Mouse (Mus musculus): ENCODE data around the gene Dennd1b. TPM values are rescaled to one million over a fixed set of nuclear protein-coding genes. Genes with fewer than 3 reads are reported as not detected.

The Dennd1b gene
- polyA plus RNA-seq, 1 experiment from 2014 or later: 10.4 TPM

DNA sequence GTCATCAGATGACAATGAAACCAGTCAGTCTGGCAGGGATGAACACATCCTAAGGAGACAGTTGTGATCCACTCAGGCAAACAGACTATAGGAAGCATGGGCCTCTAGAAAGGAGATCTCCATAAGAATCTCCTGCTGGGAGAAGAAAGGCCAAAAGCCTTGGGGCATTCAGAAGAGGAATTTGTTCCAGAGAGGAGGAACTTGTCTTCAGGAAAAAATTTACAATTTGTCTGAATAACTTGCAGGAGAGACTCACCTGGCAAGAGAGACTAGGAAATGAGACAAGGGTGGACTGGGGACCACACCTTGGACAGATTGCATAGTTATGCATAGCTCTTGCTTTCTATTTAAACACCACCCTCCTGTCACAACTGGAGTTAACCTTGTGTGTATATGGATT, 6.7 kb upstream of the Dennd1b start:
- Histone ChIP-seq H3K9me3 (ENCODE audit: control insufficient read depth, low read length) (no peaks in the 10 kb centered on the region), H3K9ac (ENCODE audit: low read depth, low read length) (no peak overlapping the region), H3K4me3 (ENCODE audit: low read depth, low read length) (no peak overlapping the region), H3K36me3 (ENCODE audit: control insufficient read depth, insufficient read depth, low read length) (no peaks in the 10 kb centered on the region), H3K4me1 (ENCODE audit: control insufficient read depth, insufficient read depth, low read length) (no peaks in the 10 kb centered on the region), H3K27me3 (replicated peaks; ENCODE audit: control insufficient read depth, insufficient read depth, low read length) (no peaks in the 10 kb centered on the region; the same call in 1 of the 2 replicates), H3K27ac (replicated peaks; ENCODE audit: low read depth, low read length) (no peak overlapping the region), H3K4me2 (ENCODE audit: low read depth, low read length) (no peak overlapping the region)
- DNase-seq (ENCODE audit: low spot score): no peak
- ATAC-seq (ENCODE audit: low read depth): no peak

DNA sequence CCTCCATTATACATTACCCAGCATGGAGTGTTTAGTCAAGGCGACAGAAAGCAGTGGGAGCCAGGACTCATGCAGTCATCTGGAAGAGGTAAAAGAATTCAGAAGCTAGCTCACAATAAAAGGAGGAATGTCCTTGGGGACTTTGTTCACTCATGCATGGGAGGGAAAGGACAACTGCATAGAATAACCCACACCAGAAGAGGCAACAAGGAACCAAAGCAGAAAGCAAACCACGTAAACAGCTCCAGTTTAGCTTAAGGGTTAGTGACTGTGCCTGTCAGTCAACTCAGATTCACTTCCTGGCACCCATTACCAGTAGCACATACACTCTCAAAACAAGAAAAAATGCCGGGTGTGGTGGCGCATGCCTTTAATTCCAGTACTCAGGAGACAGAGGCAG, 6.1 kb upstream of the Dennd1b start:
- Histone ChIP-seq H3K27me3 (replicated peaks; ENCODE audit: control insufficient read depth, insufficient read depth, low read length) (no peaks in the 10 kb centered on the region; the same call in 1 of the 2 replicates), H3K27ac (replicated peaks; ENCODE audit: low read depth, low read length) (no peak overlapping the region), H3K4me1 (ENCODE audit: control insufficient read depth, insufficient read depth, low read length) (no peaks in the 10 kb centered on the region), H3K4me3 (ENCODE audit: low read depth, low read length) (no peak overlapping the region), H3K4me2 (ENCODE audit: low read depth, low read length) (no peak overlapping the region), H3K9ac (ENCODE audit: low read depth, low read length) (no peak overlapping the region), H3K9me3 (ENCODE audit: control insufficient read depth, low read length) (no peaks in the 10 kb centered on the region), H3K36me3 (ENCODE audit: control insufficient read depth, insufficient read depth, low read length) (no peaks in the 10 kb centered on the region)
- WGBS: 46% methylated on average over 4 of the region's 4 CpGs
- no peak for ATAC-seq (ENCODE audit: low read depth)
- no peak for DNase-seq (ENCODE audit: low spot score)

DNA sequence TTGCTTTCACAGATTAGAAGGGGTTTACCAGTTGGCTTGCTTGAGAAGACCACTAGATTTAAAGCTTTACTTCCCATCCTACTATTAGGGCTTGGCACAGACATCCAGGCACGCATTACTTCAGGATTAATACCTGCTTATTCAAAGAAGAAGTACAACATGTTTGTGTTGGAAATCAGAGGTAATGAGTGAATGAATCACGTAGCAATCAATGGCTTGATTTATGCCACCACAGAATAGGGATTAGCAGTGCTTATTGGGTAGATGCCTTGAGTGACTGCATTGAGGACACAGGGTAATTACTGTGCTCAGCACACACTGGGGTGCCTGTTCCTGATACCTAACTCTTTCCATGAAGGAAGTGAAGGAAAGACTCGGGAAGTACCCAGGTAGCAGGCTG, 4.4 kb upstream of the Dennd1b start:
- WGBS: 88% methylated on average over 3 of the region's 3 CpGs

GRCm38 (mm10) chr1:138959903-138960483, 3.2 kb upstream of the Dennd1b start:
- no peaks in the 10 kb centered on the region for H3K9me3 ChIP-seq (ENCODE audit: control insufficient read depth, low read length)
- ATAC-seq (ENCODE audit: low read depth) (no peak), DNase-seq (ENCODE audit: low spot score) (no peak)
- H3K4me1 ChIP-seq (ENCODE audit: control insufficient read depth, insufficient read depth, low read length): no peaks in the 10 kb centered on the region
- no peak overlapping the region for H3K9ac ChIP-seq (ENCODE audit: low read depth, low read length)
- no peak overlapping the region for H3K4me3 ChIP-seq (ENCODE audit: low read depth, low read length)
- no peak overlapping the region for H3K4me2 ChIP-seq (ENCODE audit: low read depth, low read length)
- no peak overlapping the region for H3K27ac ChIP-seq (replicated peaks; ENCODE audit: low read depth, low read length)
- H3K36me3 ChIP-seq (ENCODE audit: control insufficient read depth, insufficient read depth, low read length): no peaks in the 10 kb centered on the region
- no peaks in the 10 kb centered on the region for H3K27me3 ChIP-seq (replicated peaks; ENCODE audit: control insufficient read depth, insufficient read depth, low read length)
- 57% methylated on average over 4 of the region's 4 CpGs for WGBS

More for the DNA sequence above, 4.4 kb upstream of the Dennd1b start:
- DNase-seq (ENCODE audit: low spot score) (no peak), ATAC-seq (ENCODE audit: low read depth) (no peak)
- Histone ChIP-seq H3K4me2 (ENCODE audit: low read depth, low read length) (no peak overlapping the region), H3K4me1 (ENCODE audit: control insufficient read depth, insufficient read depth, low read length) (no peaks in the 10 kb centered on the region), H3K9ac (ENCODE audit: low read depth, low read length) (no peak overlapping the region), H3K4me3 (ENCODE audit: low read depth, low read length) (no peak overlapping the region), H3K27ac (replicated peaks; ENCODE audit: low read depth, low read length) (no peak overlapping the region), H3K9me3 (ENCODE audit: control insufficient read depth, low read length) (no peaks in the 10 kb centered on the region), H3K36me3 (ENCODE audit: control insufficient read depth, insufficient read depth, low read length) (no peaks in the 10 kb centered on the region), H3K27me3 (replicated peaks; ENCODE audit: control insufficient read depth, insufficient read depth, low read length) (no peaks in the 10 kb centered on the region)

DNA sequence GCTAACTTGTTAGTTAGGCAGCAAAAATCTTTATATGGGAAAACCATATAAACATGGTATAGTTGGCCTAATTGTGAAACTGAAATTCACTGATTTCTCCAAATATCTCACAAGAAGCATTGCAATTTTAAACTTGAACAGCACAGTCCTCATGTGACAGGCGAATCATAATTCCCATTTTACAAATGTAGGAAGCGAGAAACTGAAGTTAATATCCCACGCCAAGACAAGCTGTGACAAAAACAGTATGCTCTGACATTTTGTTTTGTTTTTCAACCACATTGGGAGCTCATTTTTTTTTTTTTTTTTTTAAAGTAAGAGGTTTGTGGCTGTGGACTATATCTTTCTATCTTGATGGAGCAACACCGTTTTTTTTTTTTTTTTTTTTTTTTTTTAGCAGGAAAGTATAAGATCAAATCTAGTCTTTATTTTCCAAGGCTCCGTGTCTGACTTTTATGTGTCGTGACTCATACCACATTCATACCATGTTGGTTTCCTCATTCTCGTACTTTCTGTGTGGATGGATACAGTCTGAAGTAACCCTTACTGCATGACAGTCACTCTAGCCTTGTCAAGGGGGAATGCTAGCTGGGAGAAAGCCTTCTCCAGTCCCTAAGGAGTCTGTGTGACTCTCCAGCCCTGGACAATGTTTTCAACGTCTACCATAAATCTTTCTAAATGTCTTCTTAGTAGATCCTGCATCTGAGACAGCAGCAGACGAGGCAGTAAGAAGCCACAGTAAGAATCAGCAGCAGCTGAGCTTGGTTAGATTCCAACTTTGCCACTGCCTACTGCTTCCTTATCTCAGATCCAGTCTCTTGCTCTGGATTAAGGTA, 751 bp upstream of the Dennd1b start:
- no peaks in the 10 kb centered on the region for H3K27me3 ChIP-seq (replicated peaks; ENCODE audit: control insufficient read depth, insufficient read depth, low read length)
- WGBS: 47% methylated on average over 9 of the region's 9 CpGs

DNA sequence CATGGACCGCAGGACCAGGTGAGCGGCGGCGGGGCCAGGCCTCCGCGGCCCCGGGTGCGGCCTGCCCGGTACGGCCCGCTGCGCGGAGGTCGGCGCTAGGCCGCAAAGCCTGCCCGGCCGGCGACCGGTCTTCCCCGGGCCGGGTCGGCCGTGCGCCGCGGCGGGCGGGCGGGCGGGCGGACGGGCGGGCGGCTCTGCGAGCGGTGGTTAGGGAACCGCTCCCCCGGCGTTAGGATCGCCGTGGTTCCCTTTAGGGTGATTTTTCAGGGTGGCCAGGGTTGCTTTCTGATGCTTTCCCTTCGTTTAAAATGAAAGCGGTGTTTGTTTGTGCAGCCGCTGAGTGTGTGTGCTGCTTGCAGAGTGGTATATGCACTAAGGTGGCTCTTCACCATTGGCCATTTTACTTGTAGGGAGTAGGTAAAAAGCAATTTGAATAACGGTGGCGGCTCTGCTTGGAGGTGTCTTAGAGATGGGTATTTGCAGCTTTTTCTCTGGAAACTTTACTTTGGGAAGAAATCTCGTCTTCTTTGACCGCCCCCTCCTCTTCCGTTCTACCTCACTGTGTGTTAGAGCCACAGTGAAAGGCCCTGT, 728 bp downstream of the Dennd1b start:
- under 1% methylated on average over 26 of the region's 50 CpGs for WGBS
- no peaks in the 10 kb centered on the region for H3K9me3 ChIP-seq (ENCODE audit: control insufficient read depth, low read length)
- peak overlapping the region; percentile 86 for H3K27ac ChIP-seq (replicated peaks; ENCODE audit: low read depth, low read length)
- ATAC-seq (ENCODE audit: low read depth): peak; percentile 88
- H3K9ac ChIP-seq (ENCODE audit: low read depth, low read length): peak overlapping the region; percentile 94
- no peaks in the 10 kb centered on the region for H3K36me3 ChIP-seq (ENCODE audit: control insufficient read depth, insufficient read depth, low read length)
- H3K27me3 ChIP-seq (replicated peaks; ENCODE audit: control insufficient read depth, insufficient read depth, low read length): no peaks in the 10 kb centered on the region
- no peaks in the 10 kb centered on the region for H3K4me1 ChIP-seq (ENCODE audit: control insufficient read depth, insufficient read depth, low read length)
- H3K4me2 ChIP-seq (ENCODE audit: low read depth, low read length): peak overlapping the region; percentile 70
- DNase-seq (ENCODE audit: low spot score): peak; percentile 67
- peak overlapping the region; percentile 80 for H3K4me3 ChIP-seq (ENCODE audit: low read depth, low read length)

More for the DNA sequence above, 751 bp upstream of the Dennd1b start:
- DNase-seq (ENCODE audit: low spot score) (peak; percentile 7), ATAC-seq (ENCODE audit: low read depth) (no peak)
- Histone ChIP-seq H3K4me3 (ENCODE audit: low read depth, low read length) (peak overlapping the region; percentile 80), H3K4me1 (ENCODE audit: control insufficient read depth, insufficient read depth, low read length) (no peaks in the 10 kb centered on the region), H3K9ac (ENCODE audit: low read depth, low read length) (no peak overlapping the region), H3K36me3 (ENCODE audit: control insufficient read depth, insufficient read depth, low read length) (no peaks in the 10 kb centered on the region), H3K9me3 (ENCODE audit: control insufficient read depth, low read length) (no peaks in the 10 kb centered on the region), H3K27ac (replicated peaks; ENCODE audit: low read depth, low read length) (no peak overlapping the region), H3K4me2 (ENCODE audit: low read depth, low read length) (peak overlapping the region; percentile 70)

DNA sequence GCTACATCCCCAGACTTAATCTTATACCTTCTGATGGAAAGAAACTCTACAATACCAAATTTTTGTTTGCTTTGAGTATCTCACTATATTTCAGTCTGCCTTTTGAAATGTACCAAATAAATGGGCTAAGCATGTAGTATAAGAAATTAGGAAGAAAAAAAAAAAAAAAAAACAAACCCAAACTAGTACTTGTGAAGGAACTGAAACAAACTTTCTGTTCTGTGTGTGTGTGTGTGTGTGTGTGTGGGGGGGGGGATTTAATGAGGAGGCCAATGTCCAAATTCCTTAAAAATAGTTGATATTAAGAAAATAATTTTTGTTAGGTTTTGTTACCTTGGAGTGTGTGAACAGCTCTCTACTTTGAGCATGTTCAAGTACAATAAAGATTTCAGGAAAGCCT, 1.8 kb downstream of the Dennd1b start:
- H3K4me1 ChIP-seq (ENCODE audit: control insufficient read depth, insufficient read depth, low read length): no peaks in the 10 kb centered on the region
- no peak overlapping the region for H3K4me2 ChIP-seq (ENCODE audit: low read depth, low read length)
- ATAC-seq (ENCODE audit: low read depth): no peak
- H3K27me3 ChIP-seq (replicated peaks; ENCODE audit: control insufficient read depth, insufficient read depth, low read length): no peaks in the 10 kb centered on the region
- no peak overlapping the region for H3K27ac ChIP-seq (replicated peaks; ENCODE audit: low read depth, low read length)
- no peak overlapping the region for H3K4me3 ChIP-seq (ENCODE audit: low read depth, low read length)
- H3K36me3 ChIP-seq (ENCODE audit: control insufficient read depth, insufficient read depth, low read length): no peaks in the 10 kb centered on the region
- no peak for DNase-seq (ENCODE audit: low spot score)
- H3K9ac ChIP-seq (ENCODE audit: low read depth, low read length): no peak overlapping the region
- no peaks in the 10 kb centered on the region for H3K9me3 ChIP-seq (ENCODE audit: control insufficient read depth, low read length)

DNA sequence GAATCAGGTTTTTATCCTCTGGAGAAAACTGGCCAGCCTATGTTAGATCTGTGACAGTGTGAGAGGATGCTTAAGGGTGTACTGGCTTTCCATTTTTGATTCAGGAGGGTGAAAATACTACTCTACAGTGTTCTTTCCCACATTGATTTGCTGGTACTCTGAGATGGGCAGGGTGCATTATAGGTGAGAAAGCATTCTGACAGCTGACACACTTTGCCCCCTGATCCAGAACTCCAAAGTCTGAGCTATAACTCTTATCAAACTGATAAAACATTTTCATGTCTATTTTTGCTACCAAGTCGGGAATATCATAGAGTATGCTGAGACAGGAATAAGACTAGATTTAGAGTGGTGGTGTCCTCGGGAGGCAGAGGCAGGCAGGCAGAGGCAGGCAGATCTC, 2.3 kb downstream of the Dennd1b start:
- H3K27ac ChIP-seq (replicated peaks; ENCODE audit: low read depth, low read length): no peak overlapping the region
- DNase-seq (ENCODE audit: low spot score) (no peak), ATAC-seq (ENCODE audit: low read depth) (no peak)
- no peaks in the 10 kb centered on the region for H3K27me3 ChIP-seq (replicated peaks; ENCODE audit: control insufficient read depth, insufficient read depth, low read length)
- no peak overlapping the region for H3K4me3 ChIP-seq (ENCODE audit: low read depth, low read length)
- no peak overlapping the region for H3K4me2 ChIP-seq (ENCODE audit: low read depth, low read length)
- no peaks in the 10 kb centered on the region for H3K4me1 ChIP-seq (ENCODE audit: control insufficient read depth, insufficient read depth, low read length)
- no peaks in the 10 kb centered on the region for H3K36me3 ChIP-seq (ENCODE audit: control insufficient read depth, insufficient read depth, low read length)
- 95% methylated on average over 2 of the region's 2 CpGs for WGBS
- H3K9ac ChIP-seq (ENCODE audit: low read depth, low read length): no peak overlapping the region
- no peaks in the 10 kb centered on the region for H3K9me3 ChIP-seq (ENCODE audit: control insufficient read depth, low read length)

All from embryonic facial prominence, embryonic 14.5 days (tissue).